Mouse (Mus musculus): ENCODE data around the gene Mrpl20.

Mrpl20 gene

DNA sequence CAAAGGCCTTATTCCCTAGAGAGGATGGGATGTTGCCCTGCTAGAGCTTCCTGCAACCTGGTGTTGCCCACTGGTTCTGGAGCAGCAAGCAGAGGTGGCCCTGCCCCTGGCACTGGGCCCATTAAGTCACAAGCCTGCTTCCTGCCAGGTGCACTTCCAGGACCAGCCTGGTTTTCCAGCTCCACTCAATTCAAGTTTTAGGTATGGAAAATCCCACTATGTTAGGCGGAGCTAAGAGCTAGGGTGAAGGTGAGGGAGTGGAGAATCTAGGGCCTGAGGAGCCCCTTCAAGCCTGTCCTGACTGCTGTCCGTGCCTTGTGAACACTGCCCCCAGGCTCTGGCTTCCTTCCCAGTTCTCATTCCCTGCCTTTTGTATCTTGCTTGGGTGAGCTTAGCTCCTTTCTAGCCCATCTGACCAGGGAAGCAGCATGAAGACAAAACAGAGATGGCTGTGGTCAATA, 49.3 kb downstream of the Mrpl20 start:
- in situ Hi-C loops (cut with MboI; ENCODE audit: low sequenced_read_pairs), result no loop called here

DNA sequence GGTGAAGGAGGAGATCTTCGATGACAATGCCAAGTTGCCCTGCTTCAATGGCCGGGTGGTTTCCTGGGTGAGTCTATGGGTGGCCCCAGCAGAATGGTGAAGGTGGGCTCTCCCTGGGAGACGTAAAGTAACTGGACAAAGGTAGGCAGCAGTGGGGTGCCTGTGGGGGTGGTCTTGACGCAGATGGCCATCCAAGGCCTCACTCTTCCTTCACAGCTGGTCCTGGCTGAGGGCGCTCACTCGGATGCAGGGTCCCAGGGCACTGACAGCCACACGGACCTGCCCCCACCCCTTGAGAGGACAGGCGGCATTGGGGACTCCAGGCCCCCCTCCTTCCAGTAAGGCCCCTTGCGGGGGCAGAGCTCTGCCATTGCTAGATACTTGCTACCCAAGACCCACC, 50.7 kb downstream of the Mrpl20 start:
- in situ Hi-C loops (cut with MboI; ENCODE audit: low sequenced_read_pairs), result no loop called here

DNA sequence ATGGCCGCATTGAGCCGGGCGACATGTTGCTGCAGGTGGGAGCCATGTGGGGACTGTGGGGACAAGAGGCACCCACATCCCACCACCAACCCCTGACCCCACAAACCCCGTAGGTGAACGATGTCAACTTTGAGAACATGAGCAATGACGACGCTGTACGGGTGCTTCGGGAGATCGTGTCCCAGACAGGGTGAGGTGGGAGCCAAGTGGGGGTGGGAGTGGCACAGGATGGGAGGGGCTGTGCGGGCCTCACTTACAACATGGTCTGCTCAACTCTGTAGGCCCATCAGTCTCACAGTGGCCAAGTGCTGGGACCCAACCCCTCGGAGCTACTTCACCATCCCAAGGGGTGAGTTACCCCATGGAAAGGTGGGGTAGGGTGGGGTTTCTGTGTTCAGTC, 52.3 kb downstream of the Mrpl20 start:
- in situ Hi-C loops (cut with MboI; ENCODE audit: low sequenced_read_pairs), result no loop called here

DNA sequence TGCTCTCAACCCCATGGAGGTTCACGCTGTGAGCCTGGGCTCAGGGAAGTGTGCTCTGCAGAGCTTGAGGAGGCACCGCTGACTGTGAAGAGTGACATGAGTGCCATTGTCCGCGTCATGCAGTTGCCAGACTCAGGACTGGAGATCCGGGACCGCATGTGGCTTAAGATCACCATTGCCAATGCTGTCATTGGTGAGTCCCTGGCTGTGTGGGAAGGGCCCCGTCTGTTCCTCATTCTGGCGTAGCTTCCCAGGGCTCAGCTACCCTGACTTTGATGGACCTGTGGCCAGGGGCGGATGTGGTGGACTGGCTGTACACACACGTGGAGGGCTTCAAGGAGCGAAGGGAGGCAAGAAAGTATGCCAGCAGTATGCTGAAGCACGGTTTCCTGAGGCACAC, 53.4 kb downstream of the Mrpl20 start:
- in situ Hi-C loops (cut with MboI; ENCODE audit: low sequenced_read_pairs), result no loop called here

DNA sequence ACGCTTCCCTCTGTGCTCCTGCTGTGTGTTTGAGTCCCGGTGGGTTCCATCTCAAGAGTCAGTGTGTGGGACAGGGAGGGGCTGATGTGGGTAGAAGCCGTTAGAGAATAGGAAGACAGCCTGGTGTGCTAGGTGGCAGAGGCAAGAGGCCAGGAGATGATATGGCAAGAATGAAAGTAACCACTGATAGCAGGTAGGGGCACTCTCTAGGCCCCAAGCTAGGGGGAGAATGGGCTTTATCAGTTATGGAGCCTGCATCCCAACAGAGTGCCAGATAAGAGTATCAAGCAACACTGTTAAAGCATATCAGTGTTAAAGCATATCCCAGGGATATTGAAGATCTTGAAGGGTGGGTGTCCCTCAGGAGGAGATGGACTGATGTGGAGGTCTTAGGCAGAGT, 54.2 kb downstream of the Mrpl20 start:
- in situ Hi-C loops (cut with MboI; ENCODE audit: low sequenced_read_pairs), result no loop called here

DNA sequence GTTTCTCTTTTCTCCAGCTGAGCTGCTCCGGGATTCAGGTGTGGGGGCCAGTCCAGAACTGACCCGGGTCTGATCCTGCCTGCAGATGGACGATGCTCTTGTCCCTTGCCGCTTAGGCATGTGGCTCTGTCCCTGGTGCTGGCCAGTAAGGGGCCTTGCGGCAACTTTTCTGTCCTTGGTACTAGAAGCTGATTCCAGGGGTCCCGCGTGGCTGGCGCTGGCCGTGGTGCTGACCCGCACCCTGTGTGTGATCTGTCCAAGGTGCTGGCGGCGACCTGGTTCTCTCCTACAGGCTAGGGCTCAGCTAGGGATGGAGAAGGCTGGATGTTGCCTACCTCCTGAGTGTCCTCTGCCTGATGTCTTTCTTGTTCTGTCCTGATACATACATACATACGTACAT, 56.6 kb downstream of the Mrpl20 start:
- in situ Hi-C loops (cut with MboI; ENCODE audit: low sequenced_read_pairs), result no loop called here
